In the genomic region with DNA sequence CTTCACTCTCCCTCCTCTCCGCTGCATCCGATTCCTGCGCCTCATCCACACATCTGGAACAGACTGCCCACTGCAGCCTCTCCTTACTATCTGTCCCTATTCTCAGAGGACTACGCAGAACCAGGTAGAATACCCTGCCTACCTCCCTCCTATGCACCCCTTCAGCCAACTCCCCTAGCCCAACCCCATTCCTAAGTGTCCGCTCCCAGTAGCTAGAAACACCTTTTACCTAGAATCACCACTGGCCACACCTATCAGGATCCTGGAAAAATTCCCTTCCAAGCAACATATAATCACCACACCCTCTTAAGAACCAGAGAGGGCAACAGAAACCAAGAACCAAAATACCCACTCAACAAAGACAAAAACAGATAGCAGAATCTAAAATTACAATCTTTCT, we compare ENCODE assay signal across 16 mouse cellular contexts.
"Had no signal": no experiment of that assay in that cellular context is flagged by ENCODE, and none has a peak within 500 bp of the region (broad histone marks: within the 10 kb centered on the region; RNA-seq: fewer than 3 reads in every experiment).

No protein-coding gene starts in this region.

- H3K4me3 ChIP-seq: neural tube, embryonic 12.5 days; neural tube, embryonic 13.5 days; neural tube, embryonic 15.5 days; stomach, embryonic 15.5 days had no signal

- H3K4me1 ChIP-seq: neural tube, embryonic 12.5 days; neural tube, embryonic 13.5 days; neural tube, embryonic 15.5 days; stomach, embryonic 15.5 days had no signal

- H3K4me2 ChIP-seq: neural tube, embryonic 12.5 days; neural tube, embryonic 13.5 days; neural tube, embryonic 15.5 days; stomach, embryonic 15.5 days had no signal

- DNase-seq: retina, postnatal 1 day; right cerebral cortex, adult 18-20 months; right cerebral cortex, postnatal 14 days; right cerebral cortex, postnatal 25 days; right cerebral cortex, postnatal 4 days; spleen, adult 18-20 months; thymus, adult 18-20 months; thymus, adult 2 months; thymus, postnatal 14 days; thymus, postnatal 25 days; thymus, postnatal 36 days; thymus, postnatal 4 days had no signal

- H3K27me3 ChIP-seq: neural tube, embryonic 12.5 days; neural tube, embryonic 13.5 days; neural tube, embryonic 15.5 days; stomach, embryonic 15.5 days had no signal

- H3K36me3 ChIP-seq: neural tube, embryonic 15.5 days; stomach, embryonic 15.5 days had no signal

- H3K9ac ChIP-seq: neural tube, embryonic 12.5 days; neural tube, embryonic 13.5 days; neural tube, embryonic 15.5 days; stomach, embryonic 15.5 days had no signal

- H3K9me3 ChIP-seq: neural tube, embryonic 12.5 days; neural tube, embryonic 13.5 days; neural tube, embryonic 15.5 days; stomach, embryonic 15.5 days had no signal

- H3K27ac ChIP-seq: neural tube, embryonic 12.5 days; neural tube, embryonic 13.5 days; neural tube, embryonic 15.5 days; stomach, embryonic 15.5 days had no signal
